Mouse (Mus musculus): ENCODE data around the gene Fgf4.
A peak's percentile ranks its signal among the peaks of the same experiment; 100 is the strongest.

DNA sequence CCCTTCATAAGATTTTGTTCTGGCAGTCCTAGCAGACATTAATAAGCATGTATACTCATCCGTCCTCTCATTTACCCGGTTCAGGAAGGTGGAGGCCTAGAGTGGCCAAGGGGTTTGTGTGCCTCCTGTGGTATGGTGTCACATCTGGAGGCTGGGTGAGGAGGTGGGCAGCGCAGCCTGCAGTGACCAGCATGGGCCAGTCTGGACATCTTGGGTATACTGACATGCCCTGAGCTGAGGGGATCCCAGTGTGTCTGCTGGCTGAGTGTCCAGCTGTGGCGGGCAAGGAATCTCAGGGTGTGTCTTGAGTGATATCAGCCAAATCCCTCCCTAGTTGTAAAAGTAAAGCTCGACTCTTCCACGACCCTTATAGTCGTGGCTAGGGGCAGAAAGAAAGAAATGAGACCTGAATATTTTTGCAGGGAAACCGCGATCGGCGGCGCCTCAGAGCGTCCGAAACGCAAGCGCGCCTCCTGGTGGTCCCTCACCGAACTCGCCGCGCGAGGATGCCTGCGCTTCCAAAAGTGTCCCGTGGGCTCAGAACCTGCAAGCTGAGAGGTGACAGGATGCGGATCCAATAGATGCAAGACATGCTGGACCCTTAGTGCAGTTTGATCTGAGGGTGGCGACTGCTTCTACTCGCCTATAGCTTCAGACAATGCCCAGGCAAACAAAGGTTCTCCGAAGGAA, 59.7 kb downstream of the Fgf4 start:
- TF ChIP-seq POLR2A (IDR thresholded peaks at IDR 0.05; ENCODE audit: insufficient read depth, low read length) (no peak), CTCF (IDR thresholded peaks at IDR 0.05; ENCODE audit: low read depth, low read length) (peak; percentile 79)

Data from ES-Bruce4 (cell line).